Mouse (Mus musculus): Measurements from ENCODE around the gene Pnkd. TPM values are rescaled to one million over a fixed set of nuclear protein-coding genes. Genes with fewer than 3 reads are reported as not detected.
A peak's percentile ranks its signal among the peaks of the same experiment; 100 is the strongest.
"Not testable (repeated sequence)": the region's sequence is repeated elsewhere in the genome, so short reads cannot be mapped to it uniquely, and the experiment has no call there.

The Pnkd gene
- total RNA-seq, 1 experiment from 2014 or later, result 29.0 TPM

GRCm38 (mm10) chr1:74335436-74336170 is 50.9 kb downstream of the Pnkd start:
- ATAC-seq (replicated peaks in 1 of 2; ENCODE audit: insufficient read depth in 1 of 2, low FRiP score in 2 of 2, low TSS enrichment in 1 of 2, low read depth in 1 of 2, poor library complexity in 2 of 2, severe bottlenecking in 2 of 2), result no peak

GRCm38 (mm10) chr1:74337241-74337771 is 52.6 kb downstream of the Pnkd start:
- ATAC-seq (replicated peaks in 1 of 2; ENCODE audit: insufficient read depth in 1 of 2, low FRiP score in 2 of 2, low TSS enrichment in 1 of 2, low read depth in 1 of 2, poor library complexity in 2 of 2, severe bottlenecking in 2 of 2), result no peak

GRCm38 (mm10) chr1:74338013-74338412 is 53.3 kb downstream of the Pnkd start:
- 0 out of 4 replicates have a peak, but pooled peaks of 1 of the 2 experiments have one; percentile 42 for ATAC-seq (replicated peaks in 1 of 2; ENCODE audit: insufficient read depth in 1 of 2, low FRiP score in 2 of 2, low TSS enrichment in 1 of 2, low read depth in 1 of 2, poor library complexity in 2 of 2, severe bottlenecking in 2 of 2)

GRCm38 (mm10) chr1:74338626-74339025 is 53.9 kb downstream of the Pnkd start:
- ATAC-seq (replicated peaks in 1 of 2; ENCODE audit: insufficient read depth in 1 of 2, low FRiP score in 2 of 2, low TSS enrichment in 1 of 2, low read depth in 1 of 2, poor library complexity in 2 of 2, severe bottlenecking in 2 of 2), result no peak

GRCm38 (mm10) chr1:74339917-74340316 is 55.2 kb downstream of the Pnkd start:
- ATAC-seq (replicated peaks in 1 of 2; ENCODE audit: insufficient read depth in 1 of 2, low FRiP score in 2 of 2, low TSS enrichment in 1 of 2, low read depth in 1 of 2, poor library complexity in 2 of 2, severe bottlenecking in 2 of 2), result no peak

- ATAC-seq (replicated peaks in 1 of 2; ENCODE audit: insufficient read depth in 1 of 2, low FRiP score in 2 of 2, low TSS enrichment in 1 of 2, low read depth in 1 of 2, poor library complexity in 2 of 2, severe bottlenecking in 2 of 2), result no peak
Observed at GRCm38 (mm10) chr1:74340361-74340764, 55.6 kb downstream of the Pnkd start.

- ATAC-seq (replicated peaks in 1 of 2; ENCODE audit: insufficient read depth in 1 of 2, low FRiP score in 2 of 2, low TSS enrichment in 1 of 2, low read depth in 1 of 2, poor library complexity in 2 of 2, severe bottlenecking in 2 of 2), result not testable (repeated sequence)
Observed at GRCm38 (mm10) chr1:74340992-74341391, 56.3 kb downstream of the Pnkd start.

GRCm38 (mm10) chr1:74341898-74342297 is 57.2 kb downstream of the Pnkd start:
- ATAC-seq (replicated peaks in 1 of 2; ENCODE audit: insufficient read depth in 1 of 2, low FRiP score in 2 of 2, low TSS enrichment in 1 of 2, low read depth in 1 of 2, poor library complexity in 2 of 2, severe bottlenecking in 2 of 2), result no peak

- ATAC-seq (replicated peaks in 1 of 2; ENCODE audit: insufficient read depth in 1 of 2, low FRiP score in 2 of 2, low TSS enrichment in 1 of 2, low read depth in 1 of 2, poor library complexity in 2 of 2, severe bottlenecking in 2 of 2), result no peak
Observed at GRCm38 (mm10) chr1:74342308-74342707, 57.6 kb downstream of the Pnkd start.

GRCm38 (mm10) chr1:74343161-74343560 is 58.4 kb downstream of the Pnkd start:
- no peak for ATAC-seq (replicated peaks in 1 of 2; ENCODE audit: insufficient read depth in 1 of 2, low FRiP score in 2 of 2, low TSS enrichment in 1 of 2, low read depth in 1 of 2, poor library complexity in 2 of 2, severe bottlenecking in 2 of 2)

- ATAC-seq (replicated peaks in 1 of 2; ENCODE audit: insufficient read depth in 1 of 2, low FRiP score in 2 of 2, low TSS enrichment in 1 of 2, low read depth in 1 of 2, poor library complexity in 2 of 2, severe bottlenecking in 2 of 2), result no peak
Observed at GRCm38 (mm10) chr1:74344163-74344916, 59.6 kb downstream of the Pnkd start.

GRCm38 (mm10) chr1:74351185-74351769 is 66.5 kb downstream of the Pnkd start:
- no peak for ATAC-seq (replicated peaks in 1 of 2; ENCODE audit: insufficient read depth in 1 of 2, low FRiP score in 2 of 2, low TSS enrichment in 1 of 2, low read depth in 1 of 2, poor library complexity in 2 of 2, severe bottlenecking in 2 of 2)

GRCm38 (mm10) chr1:74352532-74353096 is 67.9 kb downstream of the Pnkd start:
- ATAC-seq (replicated peaks in 1 of 2; ENCODE audit: insufficient read depth in 1 of 2, low FRiP score in 2 of 2, low TSS enrichment in 1 of 2, low read depth in 1 of 2, poor library complexity in 2 of 2, severe bottlenecking in 2 of 2), result no peak

- ATAC-seq (replicated peaks in 1 of 2; ENCODE audit: insufficient read depth in 1 of 2, low FRiP score in 2 of 2, low TSS enrichment in 1 of 2, low read depth in 1 of 2, poor library complexity in 2 of 2, severe bottlenecking in 2 of 2), result no peak
Observed at GRCm38 (mm10) chr1:74353453-74354229, 68.9 kb downstream of the Pnkd start.

GRCm38 (mm10) chr1:74357531-74357930 is 72.8 kb downstream of the Pnkd start:
- no peak for ATAC-seq (replicated peaks in 1 of 2; ENCODE audit: insufficient read depth in 1 of 2, low FRiP score in 2 of 2, low TSS enrichment in 1 of 2, low read depth in 1 of 2, poor library complexity in 2 of 2, severe bottlenecking in 2 of 2)

- ATAC-seq (replicated peaks in 1 of 2; ENCODE audit: insufficient read depth in 1 of 2, low FRiP score in 2 of 2, low TSS enrichment in 1 of 2, low read depth in 1 of 2, poor library complexity in 2 of 2, severe bottlenecking in 2 of 2), result no peak
Observed at GRCm38 (mm10) chr1:74359952-74360517, 75.3 kb downstream of the Pnkd start.

GRCm38 (mm10) chr1:74361812-74362211 is 77.1 kb downstream of the Pnkd start, which contains the start of gene Catip:
Gene Catip, plus strand, starts transcription at chr1:74362108.
- peak; percentile 62 to 70 for ATAC-seq (replicated peaks in 1 of 2; ENCODE audit: insufficient read depth in 1 of 2, low FRiP score in 2 of 2, low TSS enrichment in 1 of 2, low read depth in 1 of 2, poor library complexity in 2 of 2, severe bottlenecking in 2 of 2)
